Mouse (Mus musculus) stomach, embryonic 15.5 days (tissue): ENCODE measurements at regions not wholly inside any gene's neighbourhood (a gene's known extent, or its start where the extent isn't known, plus 50 kb on each side); places are given as distances from the start of the nearest gene placed in this dataset.

Source experiments
- ATAC-seq: fragments of 200-750 bp; cut with Nextera tagmentation; 2 replicates; pipeline ENCODE4 v1.8.0; 2017; ENCODE audit warnings: low read depth, moderate number of reproducible peaks, moderate TSS enrichment; ENCODE audit not compliant: insufficient read depth, low FRiP score
- H3K27ac ChIP-seq: fragments of 300-500 bp; sonication (generic); 2 replicates; pipeline ENCODE4 v1.5.1; 2015; ENCODE audit warnings: mild to moderate bottlenecking, inconsistent platforms
- H3K27me3 ChIP-seq: fragments of 300-500 bp; sonication (generic); replicated peaks from 2 replicates; pipeline ENCODE4 v1.6.1; 2015; ENCODE audit warnings: inconsistent platforms
- H3K36me3 ChIP-seq: fragments of 300-500 bp; sonication (generic); 2 replicates; pipeline ENCODE4 v1.6.1; 2015; ENCODE audit warnings: inconsistent platforms
- H3K4me1 ChIP-seq: fragments of 300-500 bp; sonication (generic); 2 replicates; pipeline ENCODE4 v1.6.1; 2015; ENCODE audit warnings: inconsistent platforms
- H3K4me2 ChIP-seq: fragments of 300-500 bp; sonication (generic); 2 replicates; pipeline ENCODE4 v1.6.1; 2015; ENCODE audit warnings: mild to moderate bottlenecking, inconsistent platforms
- H3K4me3 ChIP-seq: fragments of 300-500 bp; sonication (generic); replicated peaks from 2 replicates; pipeline ENCODE4 v1.5.1; 2015; ENCODE audit warnings: inconsistent platforms
- H3K9ac ChIP-seq: fragments of 300-500 bp; sonication (generic); 2 replicates; pipeline ENCODE4 v1.6.1; 2015; ENCODE audit warnings: inconsistent platforms
- H3K9me3 ChIP-seq: fragments of 300-500 bp; sonication (generic); 2 replicates; pipeline ENCODE4 v1.6.1; 2016; ENCODE audit warnings: inconsistent platforms
- WGBS: fragments of 180-500 bp; shearing (Covaris S2); methylation state at CpG from one replicate; pipeline ENCODE4 v1.1.7; 2015; 5-methylcytosine and 5-hydroxymethylcytosine counted together

- Histone ChIP-seq H3K27ac (no peak overlapping the region), H3K4me1 (no peaks in the 10 kb centered on the region), H3K36me3 (no peaks in the 10 kb centered on the region), H3K27me3 (no peaks in the 10 kb centered on the region), H3K4me2 (no peak overlapping the region), H3K9ac (no peak overlapping the region), H3K9me3 (no peaks in the 10 kb centered on the region), H3K4me3 (no peak overlapping the region)
- 56% methylated on average over 7 of the region's 7 CpGs for WGBS
- ATAC-seq = no peak
Measured at GRCm38 (mm10) chr4:23832385-23833164, 663.7 kb upstream of the Mms22l start.

GRCm38 (mm10) chr4:23843609-23844287 lies 652.5 kb upstream of the Mms22l start:
- Histone ChIP-seq H3K36me3 (no peaks in the 10 kb centered on the region), H3K4me2 (no peak overlapping the region), H3K9me3 (no peaks in the 10 kb centered on the region), H3K4me1 (no peaks in the 10 kb centered on the region), H3K4me3 (no peak overlapping the region), H3K27ac (no peak overlapping the region), H3K27me3 (no peaks in the 10 kb centered on the region), H3K9ac (no peak overlapping the region)
- WGBS = 77% methylated on average over 4 of the region's 4 CpGs
- ATAC-seq = no peak

GRCm38 (mm10) chr4:23844288-23844971 lies 651.8 kb upstream of the Mms22l start:
- no peak overlapping the region for H3K4me2 ChIP-seq
- H3K4me1 ChIP-seq = no peaks in the 10 kb centered on the region
- H3K9ac ChIP-seq = no peak overlapping the region
- no peaks in the 10 kb centered on the region for H3K9me3 ChIP-seq
- no peaks in the 10 kb centered on the region for H3K27me3 ChIP-seq
- no peaks in the 10 kb centered on the region for H3K36me3 ChIP-seq
- no peak overlapping the region for H3K4me3 ChIP-seq
- WGBS = 73% methylated on average over 2 of the region's 2 CpGs
- H3K27ac ChIP-seq = no peak overlapping the region
- no peak for ATAC-seq

- Histone ChIP-seq H3K4me3 (no peak overlapping the region), H3K4me1 (no peaks in the 10 kb centered on the region), H3K4me2 (no peak overlapping the region), H3K36me3 (no peaks in the 10 kb centered on the region), H3K9me3 (no peaks in the 10 kb centered on the region), H3K27ac (no peak overlapping the region), H3K27me3 (no peaks in the 10 kb centered on the region), H3K9ac (no peak overlapping the region)
- ATAC-seq = no peak
- 71% methylated on average over 5 of the region's 5 CpGs for WGBS
Measured at GRCm38 (mm10) chr4:23845263-23845662, 651.0 kb upstream of the Mms22l start.

GRCm38 (mm10) chr4:23850640-23851039 lies 645.6 kb upstream of the Mms22l start:
- no peak overlapping the region for H3K4me2 ChIP-seq
- H3K4me3 ChIP-seq = no peak overlapping the region
- no peak overlapping the region for H3K27ac ChIP-seq
- no peaks in the 10 kb centered on the region for H3K9me3 ChIP-seq
- no peak for ATAC-seq
- WGBS = 79% methylated on average over 2 of the region's 2 CpGs
- no peaks in the 10 kb centered on the region for H3K27me3 ChIP-seq
- H3K4me1 ChIP-seq = no peaks in the 10 kb centered on the region
- H3K36me3 ChIP-seq = no peaks in the 10 kb centered on the region
- H3K9ac ChIP-seq = no peak overlapping the region

GRCm38 (mm10) chr4:23862437-23862836 lies 633.8 kb upstream of the Mms22l start:
- WGBS = 72% methylated on average over 3 of the region's 3 CpGs
- Histone ChIP-seq H3K9me3 (no peaks in the 10 kb centered on the region), H3K27me3 (no peaks in the 10 kb centered on the region), H3K4me3 (no peak overlapping the region), H3K36me3 (no peaks in the 10 kb centered on the region), H3K27ac (no peak overlapping the region), H3K4me2 (no peak overlapping the region), H3K9ac (no peak overlapping the region), H3K4me1 (no peaks in the 10 kb centered on the region)
- ATAC-seq = no peak

GRCm38 (mm10) chr4:23880007-23880406 lies 616.2 kb upstream of the Mms22l start:
- Histone ChIP-seq H3K36me3 (no peaks in the 10 kb centered on the region), H3K9ac (no peak overlapping the region), H3K4me1 (no peaks in the 10 kb centered on the region), H3K27me3 (no peaks in the 10 kb centered on the region), H3K4me3 (no peak overlapping the region), H3K27ac (no peak overlapping the region), H3K4me2 (no peak overlapping the region), H3K9me3 (no peaks in the 10 kb centered on the region)
- ATAC-seq = no peak; the same call in 1 of the 2 replicates
- WGBS = 72% methylated on average over 7 of the region's 7 CpGs

GRCm38 (mm10) chr4:23913396-23913795 lies 582.9 kb upstream of the Mms22l start:
- Histone ChIP-seq H3K4me2 (no peak overlapping the region), H3K9me3 (no peaks in the 10 kb centered on the region), H3K9ac (no peak overlapping the region), H3K27ac (no peak overlapping the region), H3K27me3 (no peaks in the 10 kb centered on the region), H3K4me3 (no peak overlapping the region), H3K4me1 (no peaks in the 10 kb centered on the region), H3K36me3 (no peaks in the 10 kb centered on the region)
- WGBS = 18% methylated on average over 4 of the region's 4 CpGs
- ATAC-seq = no peak

GRCm38 (mm10) chr4:23913822-23914221 lies 582.4 kb upstream of the Mms22l start:
- no peak for ATAC-seq
- Histone ChIP-seq H3K9ac (no peak overlapping the region), H3K4me3 (no peak overlapping the region), H3K27ac (no peak overlapping the region), H3K4me2 (no peak overlapping the region), H3K27me3 (no peaks in the 10 kb centered on the region), H3K4me1 (no peaks in the 10 kb centered on the region), H3K36me3 (no peaks in the 10 kb centered on the region), H3K9me3 (no peaks in the 10 kb centered on the region)
- 68% methylated on average over 4 of the region's 4 CpGs for WGBS

- Histone ChIP-seq H3K9ac (no peak overlapping the region), H3K36me3 (no peaks in the 10 kb centered on the region), H3K4me2 (no peak overlapping the region), H3K9me3 (no peaks in the 10 kb centered on the region), H3K4me3 (no peak overlapping the region), H3K4me1 (no peaks in the 10 kb centered on the region), H3K27me3 (no peaks in the 10 kb centered on the region), H3K27ac (no peak overlapping the region)
- ATAC-seq = no peak
- WGBS = 75% methylated on average over 7 of the region's 7 CpGs
Measured at GRCm38 (mm10) chr4:23914423-23914822, 581.8 kb upstream of the Mms22l start.

- no peaks in the 10 kb centered on the region for H3K4me1 ChIP-seq
- no peaks in the 10 kb centered on the region for H3K9me3 ChIP-seq
- no peak for ATAC-seq
- H3K9ac ChIP-seq = no peak overlapping the region
- no peaks in the 10 kb centered on the region for H3K27me3 ChIP-seq
- H3K4me2 ChIP-seq = no peak overlapping the region
- H3K27ac ChIP-seq = no peak overlapping the region
- H3K36me3 ChIP-seq = no peaks in the 10 kb centered on the region
- 84% methylated on average over 3 of the region's 3 CpGs for WGBS
- no peak overlapping the region for H3K4me3 ChIP-seq
Measured at GRCm38 (mm10) chr4:23921520-23921919, 574.7 kb upstream of the Mms22l start.

GRCm38 (mm10) chr4:23954140-23954539 lies 542.1 kb upstream of the Mms22l start:
- no peaks in the 10 kb centered on the region for H3K36me3 ChIP-seq
- H3K27me3 ChIP-seq = no peaks in the 10 kb centered on the region
- H3K27ac ChIP-seq = no peak overlapping the region
- H3K9me3 ChIP-seq = no peaks in the 10 kb centered on the region
- no peak overlapping the region for H3K4me3 ChIP-seq
- 80% methylated on average over 2 of the region's 2 CpGs for whole genome bisulfite sequencing
- no peak overlapping the region for H3K9ac ChIP-seq
- H3K4me1 ChIP-seq = no peaks in the 10 kb centered on the region
- H3K4me2 ChIP-seq = no peak overlapping the region
- no peak for ATAC-seq
